ENCODE assay signal across 13 mouse cellular contexts in genomic region chr6:33515391-33515790, GRCm38 (mm10).
DNase-seq lines count a peak whose midpoint lies in the region; ATAC-seq and TF ChIP-seq lines count a peak whose summit lies in the region.
"Had no signal": no experiment of that assay in that cellular context is flagged by ENCODE, and none has a peak within 500 bp of the region (broad histone marks: within the 10 kb centered on the region; RNA-seq: fewer than 3 reads in every experiment).

No protein-coding gene starts in this region.

- no peaks in the 10 kb centered on the region for H3K9me3 ChIP-seq in hindbrain, embryonic 15.5 days
- H3K9me3 ChIP-seq in hindbrain, embryonic 11.5 days (ENCODE audit: control insufficient read depth, low read length) = no peaks in the 10 kb centered on the region
- no peaks in the 10 kb centered on the region for H3K9me3 ChIP-seq in lung, postnatal 0 days (ENCODE audit: low read length)
- H3K9me3 ChIP-seq: midbrain, embryonic 10.5 days; neural tube, embryonic 13.5 days had no signal

- 0 out of 2 replicates have a peak overlapping the region, but pooled peaks have one; percentile 39 for H3K27ac ChIP-seq in hindbrain, embryonic 15.5 days (replicated peaks)
- no peak overlapping the region for H3K27ac ChIP-seq in hindbrain, embryonic 11.5 days (ENCODE audit: low read depth, low read length)
- H3K27ac ChIP-seq in lung, postnatal 0 days (ENCODE audit: low read length) = no peak overlapping the region
- peak overlapping the region; percentile 93 for H3K27ac ChIP-seq in bone marrow macrophage, adult 2 months (ENCODE audit: insufficient read depth, low read depth, low read length)
- H3K27ac ChIP-seq: midbrain, embryonic 10.5 days; neural tube, embryonic 13.5 days had no signal

- H3K4me2 ChIP-seq in hindbrain, embryonic 15.5 days = no peak overlapping the region
- no peak overlapping the region for H3K4me2 ChIP-seq in hindbrain, embryonic 11.5 days (replicated peaks; ENCODE audit: low read depth, low read length)
- no peak overlapping the region for H3K4me2 ChIP-seq in lung, postnatal 0 days (replicated peaks; ENCODE audit: low read depth, low read length)
- H3K4me2 ChIP-seq: neural tube, embryonic 13.5 days had no signal

- no peaks in the 10 kb centered on the region for H3K4me1 ChIP-seq in hindbrain, embryonic 15.5 days (replicated peaks)
- no peaks in the 10 kb centered on the region; the same call in 1 of the 2 replicates for H3K4me1 ChIP-seq in hindbrain, embryonic 11.5 days (replicated peaks; ENCODE audit: control insufficient read depth, insufficient read depth, low read length)
- peaks cover 4% of the 10 kb centered on the region; the same call in 1 of the 2 replicates for H3K4me1 ChIP-seq in lung, postnatal 0 days (ENCODE audit: insufficient read depth, low read depth, low read length)
- H3K4me1 ChIP-seq in bone marrow macrophage, adult 2 months (ENCODE audit: control insufficient read depth, insufficient read depth, low read length) = peaks cover 19% of the 10 kb centered on the region
- H3K4me1 ChIP-seq: midbrain, embryonic 10.5 days; neural tube, embryonic 13.5 days had no signal

- no peak for TF ChIP-seq EP300 in lung, postnatal 0 days (IDR thresholded peaks at IDR 0.05)

- DNase-seq in hindbrain, embryonic 11.5 days (ENCODE audit: low spot score) = no peak
- DNase-seq in lung, postnatal 0 days (ENCODE audit: low spot score) = peak; percentile 6
- no peak for DNase-seq in lung, postnatal 4 days
- no peak for DNase-seq in B cell, adult 2 months
- no peak for DNase-seq in embryo, embryonic 11 days
- DNase-seq: adrenal gland, postnatal 10 days; cerebellum, adult 11-12 months; layer of hippocampus, adult 9-11 months had no signal

- ATAC-seq in hindbrain, embryonic 15.5 days (ENCODE audit: low FRiP score, low read depth) = no peak
- no peak for ATAC-seq in hindbrain, embryonic 11.5 days (ENCODE audit: low FRiP score)
- ATAC-seq in lung, postnatal 0 days = no peak
- 0 out of 2 replicates have a peak, but pooled peaks have one; percentile 12 for ATAC-seq in megakaryocyte, adult 5-6 weeks (ENCODE audit: poor library complexity, severe bottlenecking)

- H3K27me3 ChIP-seq in hindbrain, embryonic 15.5 days = no peaks in the 10 kb centered on the region
- H3K27me3 ChIP-seq in hindbrain, embryonic 11.5 days (ENCODE audit: control insufficient read depth, insufficient read depth, low read length) = no peaks in the 10 kb centered on the region
- no peaks in the 10 kb centered on the region for H3K27me3 ChIP-seq in lung, postnatal 0 days (replicated peaks; ENCODE audit: insufficient read depth, low read length)
- H3K27me3 ChIP-seq: neural tube, embryonic 13.5 days had no signal

- no peak for TF ChIP-seq POLR2A in bone marrow macrophage, adult 2 months (IDR thresholded peaks at IDR 0.05; ENCODE audit: borderline replicate concordance, low read depth, low read length)

- no peak overlapping the region for H3K9ac ChIP-seq in hindbrain, embryonic 15.5 days
- H3K9ac ChIP-seq in hindbrain, embryonic 11.5 days (ENCODE audit: low read depth, low read length) = no peak overlapping the region
- no peak overlapping the region for H3K9ac ChIP-seq in lung, postnatal 0 days (replicated peaks; ENCODE audit: low read depth)
- H3K9ac ChIP-seq: neural tube, embryonic 13.5 days had no signal

- no peaks in the 10 kb centered on the region for H3K36me3 ChIP-seq in hindbrain, embryonic 15.5 days
- H3K36me3 ChIP-seq in hindbrain, embryonic 11.5 days (ENCODE audit: control insufficient read depth, insufficient read depth, low read length) = no peaks in the 10 kb centered on the region
- H3K36me3 ChIP-seq in lung, postnatal 0 days (ENCODE audit: insufficient read depth, low read length) = no peaks in the 10 kb centered on the region
- H3K36me3 ChIP-seq: midbrain, embryonic 10.5 days; neural tube, embryonic 13.5 days had no signal

- no peak for TF ChIP-seq CTCF in lung, postnatal 0 days (IDR thresholded peaks at IDR 0.05)
- TF ChIP-seq CTCF in bone marrow macrophage, adult 2 months (IDR thresholded peaks at IDR 0.05; ENCODE audit: low read depth, low read length) = no peak

- 37% methylated on average over 4 of the region's 4 CpGs for WGBS in hindbrain, embryonic 15.5 days
- WGBS in hindbrain, embryonic 11.5 days = 59% methylated on average over 4 of the region's 4 CpGs
- WGBS in lung, postnatal 0 days = 21% methylated on average over 4 of the region's 4 CpGs

- H3K4me3 ChIP-seq in hindbrain, embryonic 15.5 days = no peak overlapping the region
- H3K4me3 ChIP-seq in hindbrain, embryonic 11.5 days (ENCODE audit: low read depth, low read length) = no peak overlapping the region
- H3K4me3 ChIP-seq in lung, postnatal 0 days (ENCODE audit: low read depth, low read length) = no peak overlapping the region
- peak overlapping the region; percentile 57 for H3K4me3 ChIP-seq in bone marrow macrophage, adult 2 months (ENCODE audit: insufficient read depth, low read length)
- H3K4me3 ChIP-seq: midbrain, embryonic 10.5 days; neural tube, embryonic 13.5 days had no signal

Comparison
In these comparisons a context has a peak if more than half of its experiments do, and no peak if none do; other contexts are left out.
1. H3K27ac ChIP-seq: peak in hindbrain, embryonic 15.5 days (single experiment) and bone marrow macrophage, adult 2 months (single experiment); none in hindbrain, embryonic 11.5 days (single experiment) and lung, postnatal 0 days (single experiment).